Mouse (Mus musculus): ENCODE data around the gene Ms4a5. TPM values are rescaled to one million over a fixed set of nuclear protein-coding genes. Genes with fewer than 3 reads are reported as not detected.
"Not testable (repeated sequence)": the region's sequence is repeated elsewhere in the genome, so short reads cannot be mapped to it uniquely, and the experiment has no call there.

Gene Ms4a5
- polyA plus RNA-seq, 1 experiment from 2014 or later, result not detected

- no peak within 1 kb of the TSS for H3K27ac ChIP-seq
- H3K27me3 ChIP-seq, result no peaks in the 10 kb centered on the region
- no peaks in the 10 kb centered on the region for H3K36me3 ChIP-seq
- no peaks in the 10 kb centered on the region for H3K4me1 ChIP-seq
- H3K4me3 ChIP-seq, result no peak within 1 kb of the TSS
- WGBS, result 84% methylated on average over 8 of the region's 8 CpGs
- H3K9ac ChIP-seq, result no peak within 1 kb of the TSS
- no peak for ATAC-seq (ENCODE audit: insufficient number of reproducible peaks, insufficient read depth, low FRiP score, low TSS enrichment)
- no peaks in the 10 kb centered on the region for H3K9me3 ChIP-seq
- H3K4me2 ChIP-seq (replicated peaks), result no peak within 1 kb of the TSS
Measured at GRCm38 (mm10) chr19:11266052-11266845, 17.4 kb downstream of the Ms4a5 start, which contains the start of gene Ms4a1. TSS of gene Ms4a1 (minus strand) at chr19:11266241.

GRCm38 (mm10) chr19:11264602-11265185 is 19.0 kb downstream of the Ms4a5 start:
- no peak overlapping the region for H3K27ac ChIP-seq
- WGBS, result 81% methylated on average over 9 of the region's 9 CpGs

GRCm38 (mm10) chr19:11263549-11263948 is 20.1 kb downstream of the Ms4a5 start:
- Histone ChIP-seq H3K9ac (no peak overlapping the region), H3K27me3 (no peaks in the 10 kb centered on the region), H3K4me3 (no peak overlapping the region), H3K9me3 (no peaks in the 10 kb centered on the region), H3K27ac (no peak overlapping the region), H3K4me1 (no peaks in the 10 kb centered on the region), H3K36me3 (no peaks in the 10 kb centered on the region), H3K4me2 (replicated peaks) (no peak overlapping the region)
- 76% methylated on average over 3 of the region's 3 CpGs for WGBS
- no peak for ATAC-seq (ENCODE audit: insufficient number of reproducible peaks, insufficient read depth, low FRiP score, low TSS enrichment)

More at GRCm38 (mm10) chr19:11264602-11265185, 19.0 kb downstream of the Ms4a5 start:
- ATAC-seq (ENCODE audit: insufficient number of reproducible peaks, insufficient read depth, low FRiP score, low TSS enrichment), result no peak
- Histone ChIP-seq H3K27me3 (no peaks in the 10 kb centered on the region), H3K9ac (no peak overlapping the region), H3K4me3 (no peak overlapping the region), H3K4me2 (replicated peaks) (no peak overlapping the region), H3K4me1 (no peaks in the 10 kb centered on the region), H3K36me3 (no peaks in the 10 kb centered on the region), H3K9me3 (no peaks in the 10 kb centered on the region)

GRCm38 (mm10) chr19:11262932-11263331 is 20.7 kb downstream of the Ms4a5 start:
- not testable (repeated sequence) for ATAC-seq (ENCODE audit: insufficient number of reproducible peaks, insufficient read depth, low FRiP score, low TSS enrichment); H3K9me3 ChIP-seq; H3K27ac ChIP-seq; H3K4me3 ChIP-seq; H3K27me3 ChIP-seq; H3K9ac ChIP-seq; H3K4me2 ChIP-seq (replicated peaks); H3K4me1 ChIP-seq; H3K36me3 ChIP-seq
- 68% methylated on average over 4 of the region's 4 CpGs for WGBS

GRCm38 (mm10) chr19:11261522-11261921 is 22.2 kb downstream of the Ms4a5 start:
- Histone ChIP-seq H3K36me3 (no peaks in the 10 kb centered on the region), H3K4me1 (no peaks in the 10 kb centered on the region), H3K9ac (no peak overlapping the region), H3K4me2 (replicated peaks) (no peak overlapping the region), H3K9me3 (no peaks in the 10 kb centered on the region), H3K4me3 (no peak overlapping the region), H3K27ac (no peak overlapping the region), H3K27me3 (no peaks in the 10 kb centered on the region)
- WGBS, result 89% methylated on average over 2 of the region's 2 CpGs
- ATAC-seq (ENCODE audit: insufficient number of reproducible peaks, insufficient read depth, low FRiP score, low TSS enrichment), result no peak

GRCm38 (mm10) chr19:11244230-11244629 is 39.4 kb downstream of the Ms4a5 start:
- ATAC-seq (ENCODE audit: insufficient number of reproducible peaks, insufficient read depth, low FRiP score, low TSS enrichment), result no peak
- Histone ChIP-seq H3K36me3 (no peaks in the 10 kb centered on the region), H3K27ac (no peak overlapping the region), H3K9ac (no peak overlapping the region), H3K4me1 (no peaks in the 10 kb centered on the region), H3K4me3 (no peak overlapping the region), H3K9me3 (no peaks in the 10 kb centered on the region), H3K27me3 (no peaks in the 10 kb centered on the region), H3K4me2 (replicated peaks) (no peak overlapping the region)

- no peak overlapping the region for H3K9ac ChIP-seq
- no peaks in the 10 kb centered on the region for H3K36me3 ChIP-seq
- no peaks in the 10 kb centered on the region for H3K4me1 ChIP-seq
- H3K27me3 ChIP-seq, result no peaks in the 10 kb centered on the region
- H3K27ac ChIP-seq, result no peak overlapping the region
- H3K4me3 ChIP-seq, result no peak overlapping the region
- no peaks in the 10 kb centered on the region for H3K9me3 ChIP-seq
- 56% methylated on average over 5 of the region's 5 CpGs for WGBS
- H3K4me2 ChIP-seq (replicated peaks), result no peak overlapping the region
- no peak for ATAC-seq (ENCODE audit: insufficient number of reproducible peaks, insufficient read depth, low FRiP score, low TSS enrichment)
Measured at GRCm38 (mm10) chr19:11242560-11242959, 41.1 kb downstream of the Ms4a5 start.

GRCm38 (mm10) chr19:11235820-11236219 is 47.9 kb downstream of the Ms4a5 start:
- Histone ChIP-seq H3K9me3 (no peaks in the 10 kb centered on the region), H3K27me3 (no peaks in the 10 kb centered on the region), H3K4me1 (no peaks in the 10 kb centered on the region), H3K9ac (no peak overlapping the region), H3K27ac (no peak overlapping the region), H3K4me2 (replicated peaks) (no peak overlapping the region), H3K4me3 (no peak overlapping the region), H3K36me3 (no peaks in the 10 kb centered on the region)
- ATAC-seq (ENCODE audit: insufficient number of reproducible peaks, insufficient read depth, low FRiP score, low TSS enrichment), result no peak

GRCm38 (mm10) chr19:11234921-11235735 is 48.5 kb downstream of the Ms4a5 start:
- Histone ChIP-seq H3K9ac (no peak overlapping the region), H3K4me2 (replicated peaks) (no peak overlapping the region), H3K9me3 (no peaks in the 10 kb centered on the region), H3K36me3 (no peaks in the 10 kb centered on the region), H3K4me1 (no peaks in the 10 kb centered on the region), H3K27ac (no peak overlapping the region), H3K4me3 (no peak overlapping the region), H3K27me3 (no peaks in the 10 kb centered on the region)
- ATAC-seq (ENCODE audit: insufficient number of reproducible peaks, insufficient read depth, low FRiP score, low TSS enrichment), result no peak
- 70% methylated on average over 5 of the region's 5 CpGs for WGBS

GRCm38 (mm10) chr19:11234244-11234643 is 49.4 kb downstream of the Ms4a5 start:
- Histone ChIP-seq H3K27ac (no peak overlapping the region), H3K4me1 (no peaks in the 10 kb centered on the region), H3K4me2 (replicated peaks) (no peak overlapping the region), H3K4me3 (no peak overlapping the region), H3K9ac (no peak overlapping the region), H3K9me3 (no peaks in the 10 kb centered on the region), H3K36me3 (no peaks in the 10 kb centered on the region), H3K27me3 (no peaks in the 10 kb centered on the region)
- 74% methylated on average over 5 of the region's 5 CpGs for WGBS
- ATAC-seq (ENCODE audit: insufficient number of reproducible peaks, insufficient read depth, low FRiP score, low TSS enrichment), result no peak

- Histone ChIP-seq H3K27me3 (no peaks in the 10 kb centered on the region), H3K9me3 (no peaks in the 10 kb centered on the region), H3K4me1 (no peaks in the 10 kb centered on the region), H3K4me2 (replicated peaks) (no peak within 1 kb of the TSS), H3K4me3 (no peak within 1 kb of the TSS), H3K36me3 (no peaks in the 10 kb centered on the region), H3K27ac (no peak within 1 kb of the TSS), H3K9ac (no peak within 1 kb of the TSS)
- ATAC-seq (ENCODE audit: insufficient number of reproducible peaks, insufficient read depth, low FRiP score, low TSS enrichment), result no peak
- 73% methylated on average over 5 of the region's 5 CpGs for WGBS
Measured at GRCm38 (mm10) chr19:11232348-11232747, 51.3 kb downstream of the Ms4a5 start, which contains the start of gene Ms4a12. TSS of gene Ms4a12 (minus strand) at chr19:11232448.
